Mouse (Mus musculus) ovary, adult 18-20 months (tissue): ENCODE results near the gene Fgfr2.

Experiments
- DNase-seq: peaks from one replicate; pipeline ENCODE4 v3.0.0; 2022; ENCODE audit warnings: low spot score, mixed read lengths

Gene Fgfr2

GRCm38 (mm10) chr7:132258216-132258615, 864.9 kb downstream of the Fgfr2 start:
- no peak for DNase-seq

GRCm38 (mm10) chr7:132253513-132253912, 869.6 kb downstream of the Fgfr2 start:
- DNase-seq: no peak

DNA sequence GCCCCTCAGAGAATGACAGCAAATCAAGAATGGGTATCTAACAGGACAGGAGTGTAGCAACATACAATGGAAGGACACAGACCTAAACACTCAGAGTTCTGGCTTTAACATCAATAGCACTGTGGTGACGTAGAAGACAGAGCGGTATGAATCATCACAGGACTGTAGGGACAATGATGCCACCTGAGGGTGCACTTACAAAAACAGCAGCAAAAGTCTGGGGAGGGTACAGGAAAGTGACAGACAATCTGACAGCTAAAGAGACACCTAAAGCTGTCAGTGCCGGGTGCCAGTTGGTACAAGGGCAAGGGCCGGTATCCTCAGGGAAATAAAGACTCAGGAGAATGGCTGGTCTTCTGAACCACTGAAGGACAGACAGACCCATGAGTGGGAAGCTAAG, 870.1 kb downstream of the Fgfr2 start:
- DNase-seq: no peak

DNA sequence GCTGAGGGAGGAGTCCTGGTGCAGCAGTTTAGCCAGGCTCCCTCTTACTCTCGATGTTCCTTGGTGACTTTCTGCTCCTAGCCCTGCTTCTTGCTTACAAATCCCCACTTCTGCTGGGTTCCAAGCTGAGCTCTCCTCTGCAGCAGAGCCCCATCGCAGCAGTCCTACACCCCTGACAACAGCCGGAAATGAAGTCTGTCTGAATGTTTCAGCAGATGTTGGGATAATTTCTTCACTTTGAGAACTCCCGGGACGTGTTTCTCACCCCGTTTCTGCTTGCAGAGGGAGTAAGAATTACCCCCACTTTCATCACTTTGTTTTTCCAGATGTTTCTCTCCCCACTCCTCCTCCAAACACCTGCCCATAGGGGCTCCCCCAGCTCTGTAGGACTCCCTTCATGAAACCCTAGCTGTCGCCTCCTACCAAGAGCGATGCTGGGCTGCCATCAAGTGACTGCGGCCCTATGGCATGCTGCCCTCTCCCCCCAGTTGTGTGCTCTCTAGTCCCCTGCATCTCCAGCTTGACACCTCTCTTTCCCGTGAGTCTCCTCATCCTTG, 873.5 kb downstream of the Fgfr2 start:
- no peak for DNase-seq

GRCm38 (mm10) chr7:132247567-132247966, 875.6 kb downstream of the Fgfr2 start:
- no peak for DNase-seq

- DNase-seq: no peak
Observed at GRCm38 (mm10) chr7:132247091-132247490, 876.1 kb downstream of the Fgfr2 start.

DNA sequence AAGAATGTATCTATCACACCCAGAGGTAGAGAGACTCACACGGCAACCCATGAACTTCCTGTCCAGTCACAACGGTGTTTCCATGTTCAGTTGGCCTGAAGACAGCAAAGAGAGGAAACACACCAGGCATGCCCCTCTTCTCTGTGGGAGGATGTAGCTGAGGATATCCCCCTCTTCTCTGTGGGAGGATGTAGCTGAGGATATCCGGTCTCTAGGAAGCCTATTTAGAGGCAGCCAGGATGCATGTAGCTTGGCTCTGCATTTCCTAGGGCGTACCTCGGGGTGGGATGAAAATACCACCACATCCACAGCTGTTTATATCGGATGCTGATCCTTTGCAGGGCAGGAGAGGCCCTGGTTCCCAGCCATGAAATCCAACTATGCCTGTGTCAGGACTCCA, 877.4 kb downstream of the Fgfr2 start:
- DNase-seq: no peak

DNA sequence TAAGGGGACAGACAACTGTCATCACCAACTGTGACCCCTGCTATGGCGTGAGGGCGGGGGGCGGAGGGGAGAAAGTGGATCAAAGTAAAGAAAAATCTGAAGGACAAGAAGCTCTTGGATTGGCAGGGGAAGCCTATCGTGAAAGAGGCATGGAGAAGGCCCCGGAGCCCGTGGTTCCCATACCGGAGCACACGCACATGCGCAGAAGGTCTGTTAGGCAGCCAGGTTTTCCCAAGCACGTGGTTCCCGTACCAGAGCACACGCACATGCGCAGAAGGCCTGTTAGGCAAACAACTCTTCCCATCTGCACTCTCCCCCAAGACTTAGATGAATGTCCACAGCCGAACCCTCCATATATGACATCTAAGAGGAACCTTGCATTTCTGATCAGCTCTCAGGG, 878.5 kb downstream of the Fgfr2 start:
- DNase-seq: no peak

DNA sequence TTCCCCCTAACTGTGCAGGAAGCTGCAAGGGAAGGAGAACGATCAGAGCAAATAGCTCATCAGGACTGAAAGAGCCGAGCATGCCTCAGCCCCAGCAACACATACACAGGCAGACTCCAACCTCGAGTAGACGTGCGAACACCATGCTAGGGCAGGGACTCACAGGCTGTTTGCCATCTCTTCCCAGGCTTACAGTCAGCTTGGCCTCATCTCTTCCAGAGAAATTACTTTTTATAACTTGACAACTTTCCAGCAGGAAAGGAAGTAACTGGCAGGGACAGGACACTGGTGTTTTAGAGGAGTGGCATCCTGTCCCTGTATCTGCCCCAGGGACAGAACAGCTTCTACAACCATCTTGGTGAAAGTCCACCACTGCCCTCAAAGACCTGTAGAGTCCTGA, 879.9 kb downstream of the Fgfr2 start:
- no peak for DNase-seq

DNA sequence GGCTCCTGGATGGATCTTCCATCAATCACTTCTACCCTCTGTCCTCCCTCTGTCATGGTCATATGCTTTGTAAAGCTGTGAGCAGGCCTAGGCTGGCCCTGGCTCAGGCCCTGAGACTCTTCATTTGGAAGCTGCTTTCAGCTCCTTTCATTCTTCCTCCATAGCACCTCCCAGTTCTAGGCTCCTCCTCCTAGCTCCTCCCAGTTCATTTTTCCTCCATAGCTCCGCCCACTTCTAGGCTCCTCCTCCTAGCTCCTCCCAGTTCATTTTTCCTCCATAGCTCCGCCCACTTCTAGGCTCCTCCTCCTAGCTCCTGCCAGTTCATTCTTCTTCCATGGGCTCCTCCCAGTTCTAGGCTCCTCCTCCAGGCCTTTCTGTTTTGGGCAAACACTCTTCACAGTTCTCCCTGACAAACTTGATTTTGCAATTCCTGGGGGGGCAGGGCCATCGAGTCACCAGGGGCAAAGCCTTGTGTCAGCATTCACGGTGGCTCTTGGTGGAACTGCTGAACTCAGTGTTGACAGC, 880.5 kb downstream of the Fgfr2 start:
- no peak for DNase-seq

DNA sequence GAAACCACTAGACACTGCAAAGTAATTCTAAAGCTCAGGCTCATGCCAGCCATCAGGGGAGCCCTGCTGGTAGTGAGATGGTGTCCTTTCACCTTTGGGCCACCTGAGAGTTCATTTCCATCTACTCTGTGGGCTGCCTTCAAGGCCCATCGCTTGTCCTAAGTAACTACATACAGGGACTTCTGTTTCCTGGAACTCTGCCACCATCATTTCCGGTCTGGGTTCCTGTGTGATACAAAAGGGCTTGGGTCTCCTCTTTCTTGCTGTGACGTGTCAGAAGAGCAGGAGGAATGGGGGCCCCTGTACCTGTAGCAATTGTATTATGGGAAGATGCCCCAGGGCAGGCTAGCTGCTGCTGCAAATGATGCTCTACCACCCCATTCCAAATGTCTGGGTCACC, 884.2 kb downstream of the Fgfr2 start:
- DNase-seq: no peak

GRCm38 (mm10) chr7:132237191-132237590, 886.0 kb downstream of the Fgfr2 start:
- no peak for DNase-seq

GRCm38 (mm10) chr7:132236789-132237188, 886.4 kb downstream of the Fgfr2 start:
- no peak for DNase-seq

GRCm38 (mm10) chr7:132234250-132234649, 888.9 kb downstream of the Fgfr2 start:
- DNase-seq: no peak

DNA sequence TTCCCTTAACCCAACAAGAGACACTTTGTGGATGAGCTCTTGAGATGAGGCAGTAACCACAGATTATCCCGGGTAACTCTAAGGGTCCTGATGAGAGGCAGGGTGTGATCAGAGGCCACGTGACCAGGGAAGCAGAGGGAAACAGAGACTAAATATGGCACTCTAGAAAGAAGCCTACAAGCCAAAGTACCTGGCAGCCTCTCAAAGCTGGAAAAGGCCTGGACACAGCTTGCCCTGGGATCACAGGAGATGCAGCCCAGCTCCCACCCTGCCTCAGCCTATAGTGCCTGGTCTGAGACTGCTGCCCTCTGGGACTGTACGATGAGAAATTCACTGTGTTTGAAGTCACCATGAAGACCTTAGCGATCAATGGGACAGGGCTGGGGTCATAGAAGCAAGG, 889.4 kb downstream of the Fgfr2 start:
- DNase-seq: no peak

GRCm38 (mm10) chr7:132232937-132233336, 890.2 kb downstream of the Fgfr2 start:
- peak; percentile 13 for DNase-seq

DNA sequence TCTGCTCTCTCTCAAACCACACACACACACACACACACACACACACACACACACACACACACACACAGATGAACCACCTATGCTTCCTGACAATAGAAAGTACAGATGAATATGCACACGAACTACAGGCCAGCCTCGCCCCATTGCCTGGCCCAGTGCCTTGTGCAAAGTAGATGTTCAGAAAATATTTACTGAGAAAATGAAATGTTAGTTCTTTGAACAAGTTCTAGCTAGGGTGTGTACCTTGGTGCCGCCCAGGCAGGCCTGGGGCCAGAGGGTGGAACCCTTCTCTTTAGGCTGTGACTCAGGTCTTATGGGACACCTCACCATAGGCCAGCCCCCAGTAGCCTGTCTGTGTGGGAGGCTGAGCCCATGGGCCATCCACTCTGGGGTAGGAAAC, 891.7 kb downstream of the Fgfr2 start:
- no peak for DNase-seq

DNA sequence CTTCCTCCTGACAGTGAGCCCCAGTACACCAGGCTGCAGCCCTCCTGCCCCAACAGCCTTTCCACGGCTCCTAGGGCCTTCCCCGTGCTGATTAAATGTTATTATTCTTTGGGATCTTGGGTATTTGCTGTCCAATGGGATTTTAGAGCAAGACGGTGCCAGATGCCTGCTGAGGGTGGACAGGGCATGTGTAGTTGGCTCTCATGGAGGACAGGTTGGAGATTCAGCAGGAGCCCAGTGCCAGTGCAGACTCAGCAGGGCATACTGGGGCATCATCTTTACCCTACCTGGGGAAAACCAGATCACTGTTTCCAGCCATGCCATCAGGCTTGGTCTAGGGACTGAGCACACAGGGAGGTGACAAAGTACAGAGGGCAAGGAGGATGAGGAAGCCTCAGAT, 892.2 kb downstream of the Fgfr2 start:
- no peak for DNase-seq

DNA sequence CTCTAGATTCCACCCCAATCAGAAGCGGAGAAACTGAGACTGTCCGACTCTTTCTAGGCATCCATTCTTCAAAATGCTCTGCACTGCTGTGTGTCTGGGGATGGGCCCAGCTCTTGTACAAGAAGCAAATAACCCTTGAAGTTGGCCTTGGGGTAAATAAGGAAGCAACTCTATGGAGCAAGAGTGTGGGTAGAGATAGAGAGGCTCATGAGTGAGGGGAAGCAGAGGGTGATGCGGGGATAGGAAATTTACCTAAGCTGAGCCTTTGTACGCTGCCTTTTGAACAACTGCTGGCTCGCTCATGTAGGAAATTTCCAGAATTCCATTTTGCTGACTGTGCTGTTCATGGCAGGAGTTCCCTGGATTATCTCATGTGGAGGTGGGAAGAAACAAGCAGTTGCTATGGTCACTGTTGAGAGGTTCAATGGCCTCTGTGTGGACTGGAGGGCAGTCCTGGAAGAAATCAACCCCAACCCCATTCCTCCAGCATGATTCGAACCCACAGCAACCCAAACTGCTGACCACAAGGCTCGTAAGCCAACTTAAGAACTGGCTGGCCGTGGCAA, 896.0 kb downstream of the Fgfr2 start:
- no peak for DNase-seq

- peak; percentile 47 for DNase-seq
Observed at GRCm38 (mm10) chr7:132226379-132227074, 896.6 kb downstream of the Fgfr2 start.

- no peak for DNase-seq
Observed at GRCm38 (mm10) chr7:132223452-132224141, 899.6 kb downstream of the Fgfr2 start.

DNA sequence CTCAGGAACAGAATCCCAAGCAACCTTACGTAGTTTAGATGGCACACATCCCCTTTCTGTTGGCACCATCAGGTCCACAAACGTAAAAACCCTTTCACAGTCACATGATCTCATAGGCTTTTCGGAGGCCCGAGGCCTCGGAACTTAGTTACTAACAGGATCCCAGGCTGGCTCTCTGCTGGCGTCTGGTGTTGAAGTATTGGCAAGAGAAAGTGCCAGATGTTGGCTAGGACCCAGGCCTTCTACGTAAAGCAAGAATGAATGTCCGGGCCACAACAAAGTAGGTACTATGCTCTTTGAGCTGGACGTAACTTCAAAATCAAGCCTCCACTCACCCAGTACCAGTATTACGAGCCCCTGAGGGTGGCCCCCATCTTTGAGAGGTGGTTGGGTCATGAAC, 909.1 kb downstream of the Fgfr2 start:
- DNase-seq: no peak

GRCm38 (mm10) chr7:132213460-132213859, 909.7 kb downstream of the Fgfr2 start:
- DNase-seq: no peak
